Mouse (Mus musculus) ES-Bruce4 (cell line): ENCODE measurements around the gene Depdc5.

Source experiments
- CTCF ChIP-seq: IDR thresholded peaks from one replicate; pipeline ENCODE4 v1.8.1; 2011; ENCODE audit warnings: low read depth, low read length
- EP300 ChIP-seq: IDR thresholded peaks from 2 replicates; pipeline ENCODE4 v1.6.1; 2011; ENCODE audit warnings: low read depth, low read length; ENCODE audit not compliant: insufficient read depth
- POLR2A ChIP-seq: IDR thresholded peaks from one replicate; pipeline ENCODE4 v1.8.1; 2011; ENCODE audit warnings: low read length; ENCODE audit not compliant: insufficient read depth

GRCm38 (mm10) chr5:32995756-32996155, 132.3 kb downstream of the Depdc5 start:
- no peak for TF ChIP-seq POLR2A
- no peak for TF ChIP-seq EP300
- TF ChIP-seq CTCF, result no peak
